Mouse (Mus musculus) liver, embryonic 16.5 days (tissue): Measurements from ENCODE around the gene Arhgap27. TPM values are rescaled to one million over a fixed set of nuclear protein-coding genes. Genes with fewer than 3 reads are reported as not detected.

Experiments used
- ATAC-seq: fragments of 200-750 bp; cut with Nextera tagmentation; 2 replicates; pipeline ENCODE4 v1.8.0; 2017; ENCODE audit warnings: low read depth, mild to moderate bottlenecking, moderate number of reproducible peaks, moderate library complexity
- H3K27ac ChIP-seq: fragments of 300-500 bp; sonication (generic); 2 replicates; pipeline ENCODE4 v1.5.1; 2014; ENCODE audit warnings: mild to moderate bottlenecking, low read length
- H3K27me3 ChIP-seq: fragments of 300-500 bp; sonication (generic); 2 replicates; pipeline ENCODE4 v1.6.1; 2014; ENCODE audit warnings: low read depth, low read length, mixed read lengths; ENCODE audit not compliant: control insufficient read depth, insufficient read depth
- H3K36me3 ChIP-seq: fragments of 300-500 bp; sonication (generic); 2 replicates; pipeline ENCODE4 v1.6.1; 2014; ENCODE audit warnings: mild to moderate bottlenecking; ENCODE audit not compliant: control insufficient read depth, insufficient read depth
- H3K4me1 ChIP-seq: fragments of 300-500 bp; sonication (generic); 2 replicates; pipeline ENCODE4 v1.6.1; 2014; ENCODE audit warnings: low read depth, low read length, mixed read lengths; ENCODE audit not compliant: control insufficient read depth
- H3K4me2 ChIP-seq: fragments of 300-500 bp; sonication (generic); 2 replicates; pipeline ENCODE4 v1.6.1; 2014; ENCODE audit warnings: low read depth, low read length, mixed read lengths
- H3K4me3 ChIP-seq: fragments of 300-500 bp; sonication (generic); 2 replicates; pipeline ENCODE4 v1.5.1; 2014; ENCODE audit warnings: low read depth, mild to moderate bottlenecking, low read length
- H3K9ac ChIP-seq: fragments of 300-500 bp; sonication (generic); 2 replicates; pipeline ENCODE4 v1.6.1; 2014; ENCODE audit warnings: low read depth, low read length
- H3K9me3 ChIP-seq: fragments of 300-500 bp; sonication (generic); replicated peaks from 2 replicates; pipeline ENCODE4 v1.6.1; 2016; ENCODE audit warnings: low read length; ENCODE audit not compliant: control insufficient read depth
- WGBS: fragments of 180-500 bp; shearing (Covaris S2); extraction: QIAGEN DNeasy Blood & Tissue Kit; methylation state at CpG from one replicate; pipeline ENCODE4 v1.1.7; 2014; ENCODE audit not compliant: insufficient replicate concordance; 5-methylcytosine and 5-hydroxymethylcytosine counted together
- polyA plus RNA-seq: library from polyadenylated mRNA; unstranded; fragments of >200 nt; fragmentation: Nextera tagmentation; extraction: Ambion mirVana; gene quantifications from 2 replicates; pipeline ENCODE4 v1.2.1, GENCODE M21; 2015

Arhgap27 gene
- polyA plus RNA-seq, 1 experiment from 2014 or later = 3.8 TPM

DNA sequence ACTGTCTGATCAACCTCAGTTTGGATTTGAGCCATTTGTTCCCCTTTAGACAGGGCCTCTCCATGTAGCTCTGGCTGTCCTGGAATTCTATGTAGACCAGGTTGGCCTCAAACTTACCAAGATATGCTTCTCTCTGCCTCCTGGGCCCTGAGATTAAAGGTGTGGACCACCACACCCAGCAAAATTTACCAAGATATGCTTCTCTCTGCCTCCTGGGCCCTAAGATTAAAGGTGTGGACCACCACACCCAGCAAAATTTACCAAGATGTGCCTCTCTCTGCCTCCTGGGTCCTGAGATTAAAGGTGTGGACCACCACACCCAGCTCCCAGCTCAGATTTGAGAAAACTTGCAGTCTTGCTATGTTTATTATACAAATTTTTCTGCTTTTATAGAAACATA lies 41.1 kb upstream of the Arhgap27 start:
- Histone ChIP-seq H3K4me2 (no peak overlapping the region), H3K27me3 (no peaks in the 10 kb centered on the region), H3K9me3 (no peaks in the 10 kb centered on the region), H3K4me3 (no peak overlapping the region), H3K36me3 (no peaks in the 10 kb centered on the region), H3K4me1 (peaks cover 3% of the 10 kb centered on the region; the same call in 1 of the 2 replicates), H3K27ac (no peak overlapping the region), H3K9ac (no peak overlapping the region)
- ATAC-seq = peak; percentile 57

DNA sequence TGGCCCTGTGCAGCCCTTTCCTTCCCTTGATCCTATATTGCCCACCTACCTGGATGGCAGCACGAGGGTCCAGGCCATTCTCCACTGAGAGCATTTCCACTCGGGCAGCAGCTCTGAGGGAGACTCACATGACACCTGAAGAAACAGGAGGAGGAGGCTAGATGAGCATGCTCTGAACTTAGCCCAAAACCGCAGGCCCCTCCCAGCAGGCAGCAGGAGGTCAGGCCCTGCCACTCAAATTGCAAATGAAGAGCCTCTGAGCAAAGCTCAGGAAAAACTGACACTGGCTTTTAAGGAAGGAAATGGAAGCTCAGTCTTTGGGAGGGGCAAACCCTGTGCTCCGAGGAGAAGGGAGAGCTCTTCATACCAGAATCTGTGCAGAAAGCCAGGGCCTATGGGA lies 40.3 kb upstream of the Arhgap27 start:
- no peaks in the 10 kb centered on the region for H3K9me3 ChIP-seq
- no peak overlapping the region for H3K9ac ChIP-seq
- H3K27me3 ChIP-seq = no peaks in the 10 kb centered on the region
- no peaks in the 10 kb centered on the region for H3K36me3 ChIP-seq
- WGBS = 41% methylated on average over 4 of the region's 4 CpGs
- H3K4me1 ChIP-seq = peaks cover 3% of the 10 kb centered on the region; the same call in 1 of the 2 replicates
- no peak overlapping the region for H3K4me2 ChIP-seq
- no peak overlapping the region for H3K27ac ChIP-seq
- no peak overlapping the region for H3K4me3 ChIP-seq
- no peak for ATAC-seq

DNA sequence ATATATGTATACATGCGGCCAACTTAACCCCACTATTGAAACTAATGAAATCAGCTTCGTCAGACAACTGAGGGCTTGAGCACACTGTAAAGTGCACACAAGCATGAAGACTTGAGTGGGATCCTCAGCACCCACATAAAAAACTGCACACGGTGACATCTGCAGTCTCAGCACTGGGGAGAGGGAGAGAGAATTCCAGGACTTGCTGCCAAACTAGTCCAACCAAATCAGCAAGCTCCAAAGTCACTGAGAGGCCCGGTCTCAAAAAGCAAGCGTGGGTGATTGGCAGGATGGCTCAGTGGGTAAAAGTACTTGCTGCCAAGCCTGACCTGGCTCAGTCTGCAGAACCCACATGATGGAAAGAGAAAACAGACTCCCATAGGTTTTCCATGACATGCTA lies 39.2 kb upstream of the Arhgap27 start:
- Histone ChIP-seq H3K9me3 (no peaks in the 10 kb centered on the region), H3K4me3 (no peak overlapping the region), H3K4me2 (no peak overlapping the region), H3K9ac (no peak overlapping the region), H3K4me1 (peaks cover 3% of the 10 kb centered on the region; the same call in 1 of the 2 replicates), H3K36me3 (no peaks in the 10 kb centered on the region), H3K27me3 (no peaks in the 10 kb centered on the region), H3K27ac (no peak overlapping the region)
- no peak for ATAC-seq
- WGBS = 79% methylated on average over 5 of the region's 5 CpGs

DNA sequence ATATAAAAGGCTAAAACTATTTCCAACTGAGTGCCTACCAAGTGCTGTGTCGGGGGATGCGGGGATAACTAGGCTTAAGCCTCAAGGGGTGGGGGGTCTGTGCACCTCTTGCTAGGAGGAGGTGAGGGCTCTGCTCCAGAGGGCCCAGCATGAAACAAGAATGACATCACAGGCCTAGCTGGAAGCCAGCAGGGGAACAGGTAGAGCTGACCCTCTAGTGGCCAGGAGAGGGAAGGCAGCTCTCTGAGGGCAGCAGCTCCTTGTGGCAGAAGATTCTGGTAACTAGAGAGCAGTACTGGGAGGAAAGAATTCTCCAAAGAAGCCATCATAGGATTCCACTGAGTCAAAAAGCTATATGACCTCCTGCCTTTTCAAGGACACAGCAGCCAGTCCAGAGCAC lies 38.7 kb upstream of the Arhgap27 start:
- no peaks in the 10 kb centered on the region for H3K27me3 ChIP-seq
- no peaks in the 10 kb centered on the region for H3K36me3 ChIP-seq
- no peak for ATAC-seq
- no peak overlapping the region for H3K4me2 ChIP-seq
- H3K27ac ChIP-seq = no peak overlapping the region
- H3K9ac ChIP-seq = no peak overlapping the region
- no peaks in the 10 kb centered on the region for H3K9me3 ChIP-seq
- 76% methylated on average over 2 of the region's 2 CpGs for WGBS
- H3K4me3 ChIP-seq = no peak overlapping the region
- peaks cover 3% of the 10 kb centered on the region; the same call in 1 of the 2 replicates for H3K4me1 ChIP-seq

DNA sequence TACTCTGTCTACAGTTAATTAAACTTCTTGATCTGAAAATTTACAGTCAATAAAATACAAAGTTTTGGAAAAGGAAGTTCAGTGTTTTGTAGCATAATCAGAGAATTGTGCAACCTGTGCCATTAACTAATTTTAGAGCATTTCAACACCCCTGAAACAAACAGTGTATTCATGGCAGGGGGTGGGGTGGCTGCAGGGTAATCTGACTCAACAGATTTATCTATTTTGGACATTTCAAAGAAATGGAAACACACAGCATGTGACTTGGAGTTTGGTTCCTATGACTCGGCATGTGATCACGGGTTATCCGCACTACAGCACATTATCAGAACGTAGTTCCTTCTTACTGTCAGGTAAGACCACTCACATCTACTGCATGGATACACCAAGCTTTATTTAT lies 36.5 kb upstream of the Arhgap27 start:
- WGBS = 48% methylated on average over 4 of the region's 4 CpGs
- Histone ChIP-seq H3K4me2 (no peak overlapping the region), H3K9me3 (no peaks in the 10 kb centered on the region), H3K9ac (no peak overlapping the region), H3K27me3 (no peaks in the 10 kb centered on the region), H3K27ac (no peak overlapping the region), H3K36me3 (peaks cover 9% of the 10 kb centered on the region), H3K4me1 (peaks cover 3% of the 10 kb centered on the region; the same call in 1 of the 2 replicates), H3K4me3 (no peak overlapping the region)
- ATAC-seq = peak; percentile 32; the same call in 1 of the 2 replicates

DNA sequence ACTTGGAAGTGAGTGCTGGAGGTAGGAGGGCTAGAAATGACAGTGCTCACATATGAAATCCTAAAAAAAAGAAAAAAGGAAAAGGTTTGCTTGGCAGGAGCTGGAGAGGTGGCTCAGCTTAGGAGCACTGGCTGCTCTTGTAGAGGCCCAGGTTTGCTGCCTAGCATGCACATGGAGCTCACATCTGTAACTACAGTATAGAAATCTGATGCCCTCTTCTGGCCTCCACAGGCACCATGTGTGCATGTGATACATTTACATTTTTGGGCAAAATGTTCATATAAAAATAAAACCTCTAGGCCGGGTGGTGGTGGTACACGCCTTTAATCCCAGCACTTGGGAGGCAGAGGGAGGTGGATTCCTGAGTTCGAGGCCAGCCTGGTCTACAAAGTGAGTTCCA lies 35.6 kb upstream of the Arhgap27 start:
- H3K4me3 ChIP-seq = no peak overlapping the region
- no peaks in the 10 kb centered on the region for H3K9me3 ChIP-seq
- WGBS = 63% methylated on average over 3 of the region's 3 CpGs
- no peaks in the 10 kb centered on the region; the same call in 1 of the 2 replicates for H3K4me1 ChIP-seq
- no peak overlapping the region for H3K27ac ChIP-seq
- no peak overlapping the region for H3K9ac ChIP-seq
- H3K27me3 ChIP-seq = no peaks in the 10 kb centered on the region
- ATAC-seq = no peak
- H3K36me3 ChIP-seq = peaks cover 15% of the 10 kb centered on the region
- H3K4me2 ChIP-seq = no peak overlapping the region

DNA sequence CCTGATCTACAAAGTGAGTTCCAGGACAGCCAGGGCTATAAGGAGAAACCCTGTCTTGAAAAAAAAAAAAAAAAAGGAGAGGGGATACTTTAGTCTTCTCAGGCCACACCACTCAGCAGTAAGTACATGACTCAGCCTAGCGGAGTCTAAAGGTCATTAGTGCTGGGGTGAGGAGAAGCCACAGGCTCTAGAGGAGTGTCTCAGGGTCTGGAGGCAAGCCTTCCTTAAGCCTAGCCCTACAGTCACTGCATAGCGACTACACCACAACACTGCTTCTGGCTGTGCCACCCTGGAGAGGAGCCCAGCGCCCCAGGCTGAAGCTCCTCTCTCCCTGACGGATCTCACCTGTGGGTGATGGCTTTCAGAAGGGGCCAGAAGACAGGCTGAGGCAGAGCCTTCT lies 33.2 kb upstream of the Arhgap27 start:
- H3K4me1 ChIP-seq = no peaks in the 10 kb centered on the region; the same call in 1 of the 2 replicates
- no peak overlapping the region for H3K27ac ChIP-seq
- no peak overlapping the region for H3K9ac ChIP-seq
- 78% methylated on average over 4 of the region's 4 CpGs for WGBS
- H3K9me3 ChIP-seq = no peaks in the 10 kb centered on the region
- peaks cover 15% of the 10 kb centered on the region for H3K36me3 ChIP-seq
- H3K27me3 ChIP-seq = no peaks in the 10 kb centered on the region
- H3K4me2 ChIP-seq = no peak overlapping the region
- no peak for ATAC-seq
- H3K4me3 ChIP-seq = no peak overlapping the region

DNA sequence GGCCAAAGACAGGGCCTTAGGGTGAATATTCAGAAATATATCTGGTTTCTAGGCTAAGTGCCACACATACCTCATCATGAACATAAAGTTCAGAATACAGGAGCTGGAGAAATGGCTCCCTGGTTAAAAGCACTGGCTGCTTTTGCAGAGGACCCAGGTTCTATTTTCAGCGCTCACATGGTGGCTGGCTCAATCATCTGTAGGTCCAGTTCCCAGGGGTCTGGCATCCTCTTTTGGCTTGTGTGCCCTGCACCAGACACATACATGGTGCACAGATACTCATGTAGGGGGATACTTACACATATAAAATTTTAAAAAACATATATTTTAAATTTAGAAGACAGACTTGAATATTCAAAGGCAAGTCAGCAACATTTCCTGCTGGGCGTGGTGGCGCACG lies 32.7 kb upstream of the Arhgap27 start:
- WGBS = 87% methylated on average over 4 of the region's 4 CpGs

DNA sequence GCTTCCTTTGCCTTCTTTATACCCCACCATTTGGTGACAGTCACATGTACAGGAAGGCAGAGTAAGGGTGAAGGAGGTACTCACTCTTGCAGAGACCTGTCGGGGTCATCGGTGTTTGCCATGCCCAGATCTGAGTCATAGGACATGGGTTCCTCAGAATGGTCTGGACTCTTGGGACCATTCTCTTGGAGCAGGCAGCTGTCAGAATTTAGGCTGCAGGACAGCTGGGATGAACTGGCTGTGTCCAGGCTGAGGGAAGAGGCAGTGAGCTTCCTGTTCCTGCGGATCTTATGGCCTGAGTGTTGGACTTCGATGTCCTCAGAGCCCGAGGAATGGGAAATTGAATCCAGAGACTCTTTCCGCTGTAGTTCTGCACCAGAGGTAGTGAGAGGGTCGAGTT lies 31.1 kb upstream of the Arhgap27 start:
- 80% methylated on average over 7 of the region's 7 CpGs for WGBS
- Histone ChIP-seq H3K9me3 (no peaks in the 10 kb centered on the region), H3K4me3 (no peak overlapping the region), H3K4me1 (no peaks in the 10 kb centered on the region; the same call in 1 of the 2 replicates), H3K27me3 (no peaks in the 10 kb centered on the region), H3K27ac (no peak overlapping the region), H3K36me3 (peaks cover 15% of the 10 kb centered on the region), H3K9ac (no peak overlapping the region), H3K4me2 (no peak overlapping the region)
- no peak for ATAC-seq

More for the DNA sequence above, 32.7 kb upstream of the Arhgap27 start:
- Histone ChIP-seq H3K27me3 (no peaks in the 10 kb centered on the region), H3K4me2 (no peak overlapping the region), H3K9me3 (no peaks in the 10 kb centered on the region), H3K27ac (no peak overlapping the region), H3K4me1 (no peaks in the 10 kb centered on the region; the same call in 1 of the 2 replicates), H3K36me3 (peaks cover 15% of the 10 kb centered on the region), H3K4me3 (no peak overlapping the region), H3K9ac (no peak overlapping the region)
- ATAC-seq = no peak
